Mouse (Mus musculus) stomach, postnatal 0 days (tissue): ENCODE measurements around the gene Wfdc2.
"Not testable (repeated sequence)": the region's sequence is repeated elsewhere in the genome, so short reads cannot be mapped to it uniquely, and the experiment has no call there.

Source experiments
- CTCF ChIP-seq: IDR thresholded peaks from 2 replicates; pipeline ENCODE4 v1.5.1; 2016; ENCODE audit warnings: antibody characterized with exemption, low read depth, mild to moderate bottlenecking, moderate library complexity
- EP300 ChIP-seq: optimal IDR thresholded peaks from 2 replicates; pipeline ENCODE3; 2016; ENCODE audit warnings: antibody characterized with exemption

DNA sequence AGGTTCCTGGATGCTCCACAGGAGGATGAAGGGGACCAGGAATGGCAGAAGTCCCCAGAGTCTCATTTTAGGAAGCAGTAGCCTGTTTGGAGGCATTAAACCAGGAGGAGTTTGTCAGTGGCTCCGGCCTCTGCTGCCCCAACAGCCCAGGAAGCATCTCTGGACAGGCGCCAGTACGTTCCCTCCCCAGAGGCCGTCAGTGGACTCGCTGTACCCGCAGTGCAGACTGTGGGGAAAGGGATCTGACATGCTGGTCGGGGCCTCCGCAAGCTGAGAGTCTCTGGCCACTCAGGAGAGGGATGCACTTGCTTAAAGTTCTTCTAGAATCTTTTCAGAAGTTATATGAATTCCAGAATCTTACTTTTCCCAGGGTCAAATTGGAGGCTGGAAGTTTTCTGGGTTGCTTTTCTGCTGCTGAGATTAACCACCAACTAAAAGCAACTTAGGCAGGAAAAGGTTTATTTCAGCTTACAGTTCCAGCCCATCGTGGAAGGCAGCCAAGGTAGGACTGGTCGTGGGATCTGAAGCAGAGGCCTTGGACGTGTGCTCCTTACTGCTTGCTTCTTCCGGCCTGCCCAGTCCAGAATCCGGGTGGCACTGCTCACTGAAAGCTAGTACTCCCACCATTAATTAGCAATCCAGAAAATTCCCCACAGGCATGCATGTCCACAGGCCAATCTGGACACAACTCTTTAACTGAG, 23.0 kb downstream of the Wfdc2 start, which contains the start of gene Wfdc6a:
- TF ChIP-seq CTCF, EP300: not testable (repeated sequence)
